Mouse (Mus musculus) G1E (cell line): Measurements from ENCODE around the gene Gimap7.

ENCODE experiments used
- CTCF ChIP-seq: IDR thresholded peaks from 2 replicates; pipeline ENCODE4 v1.5.1; 2012; ENCODE audit warnings: low read depth, low read length, inconsistent platforms, mixed read lengths
- GATA1 ChIP-seq: IDR thresholded peaks from 2 replicates; pipeline ENCODE4 v1.6.1; 2012; ENCODE audit warnings: borderline replicate concordance, low read length, inconsistent platforms, mixed read lengths
- POLR2AphosphoS5 ChIP-seq: IDR thresholded peaks from 2 replicates; pipeline ENCODE4 v1.6.1; 2012; ENCODE audit warnings: low read depth, low read length, inconsistent platforms; ENCODE audit not compliant: insufficient replicate concordance
- TAL1 ChIP-seq: conservative IDR thresholded peaks from 2 replicates; pipeline ENCODE4 v1.6.1; 2012; ENCODE audit warnings: low read depth, low read length, inconsistent platforms, mixed read lengths

- TF ChIP-seq CTCF (no peak), GATA1 (no peak), TAL1 (no peak), POLR2AphosphoS5 (no peak)
These were observed 24.3 kb downstream of the Gimap7 start for GRCm38 (mm10) chr6:48742422-48743351.
